Mouse (Mus musculus): Measurements from ENCODE around the gene Clspn. TPM values are rescaled to one million over a fixed set of nuclear protein-coding genes. Genes with fewer than 3 reads are reported as not detected.

Clspn gene
- total and polyA plus RNA-seq, 3 experiments, result 11.1 to 94.0 (median 81.4) TPM

DNA sequence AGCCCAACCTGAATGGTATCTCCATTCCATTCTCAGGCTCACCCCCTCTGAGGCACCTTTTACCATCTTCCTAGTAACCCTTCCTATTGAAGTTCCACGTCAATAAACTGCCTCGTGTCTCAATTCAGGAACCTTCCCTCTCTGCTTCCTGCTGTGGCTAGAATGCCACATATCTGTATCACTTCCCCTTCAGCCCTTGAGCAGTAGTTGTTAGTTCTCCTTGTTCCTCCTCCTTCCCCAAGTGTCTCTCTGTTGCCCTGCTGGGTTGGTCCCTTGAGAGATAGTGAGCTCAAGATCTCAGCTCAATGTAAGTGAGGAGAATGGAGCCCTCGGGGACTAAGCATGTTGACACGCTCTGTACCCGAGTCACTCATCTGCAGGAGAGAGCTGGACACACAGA is 19.9 kb upstream of the Clspn start:
- no peak for DNase-seq (ENCODE audit: low spot score)
- Histone ChIP-seq H3K4me1 (ENCODE audit: insufficient read depth, low read depth, low read length) (peaks cover 5% of the 10 kb centered on the region; the same call in 1 of the 2 replicates), H3K9me3 (replicated peaks) (peaks cover 10% of the 10 kb centered on the region), H3K27me3 (ENCODE audit: insufficient read depth, low read length) (peaks cover 7% of the 10 kb centered on the region), H3K4me3 (ENCODE audit: low read depth, low read length) (no peak overlapping the region), H3K36me3 (replicated peaks) (no peaks in the 10 kb centered on the region)
- TF ChIP-seq GATA2 (IDR thresholded peaks at IDR 0.05; ENCODE audit: borderline replicate concordance, low read depth, low read length) (no peak), GATA1 (IDR thresholded peaks at IDR 0.05; ENCODE audit: borderline replicate concordance, low read length) (no peak), TAL1 (conservative IDR thresholded peaks at IDR 0.05; ENCODE audit: low read depth, low read length) (no peak), CTCF (IDR thresholded peaks at IDR 0.05; ENCODE audit: low read depth, low read length) (no peak), POLR2AphosphoS5 (IDR thresholded peaks at IDR 0.05; ENCODE audit: insufficient replicate concordance, low read depth, low read length) (no peak)
- no peak for ATAC-seq (ENCODE audit: extremely low read depth, insufficient number of reproducible peaks, low FRiP score, poor library complexity, severe bottlenecking)

GRCm38 (mm10) chr4:126540487-126541071 is 16.2 kb upstream of the Clspn start:
- H3K4me3 ChIP-seq (ENCODE audit: low read depth, low read length), result no peak overlapping the region
- DNase-seq (ENCODE audit: low spot score) (no peak), ATAC-seq (ENCODE audit: extremely low read depth, insufficient number of reproducible peaks, low FRiP score, poor library complexity, severe bottlenecking) (no peak)
- H3K9me3 ChIP-seq (replicated peaks), result no peaks in the 10 kb centered on the region
- TF ChIP-seq GATA2 (IDR thresholded peaks at IDR 0.05; ENCODE audit: borderline replicate concordance, low read depth, low read length) (no peak), CTCF (IDR thresholded peaks at IDR 0.05; ENCODE audit: low read depth, low read length) (no peak), GATA1 (IDR thresholded peaks at IDR 0.05; ENCODE audit: borderline replicate concordance, low read length) (no peak), TAL1 (conservative IDR thresholded peaks at IDR 0.05; ENCODE audit: low read depth, low read length) (no peak), POLR2AphosphoS5 (IDR thresholded peaks at IDR 0.05; ENCODE audit: insufficient replicate concordance, low read depth, low read length) (no peak)
- H3K27me3 ChIP-seq (ENCODE audit: insufficient read depth, low read length), result peaks cover 11% of the 10 kb centered on the region
- no peaks in the 10 kb centered on the region for H3K36me3 ChIP-seq (replicated peaks)
- H3K4me1 ChIP-seq (ENCODE audit: insufficient read depth, low read depth, low read length), result peaks cover 9% of the 10 kb centered on the region; the same call in 1 of the 2 replicates

DNA sequence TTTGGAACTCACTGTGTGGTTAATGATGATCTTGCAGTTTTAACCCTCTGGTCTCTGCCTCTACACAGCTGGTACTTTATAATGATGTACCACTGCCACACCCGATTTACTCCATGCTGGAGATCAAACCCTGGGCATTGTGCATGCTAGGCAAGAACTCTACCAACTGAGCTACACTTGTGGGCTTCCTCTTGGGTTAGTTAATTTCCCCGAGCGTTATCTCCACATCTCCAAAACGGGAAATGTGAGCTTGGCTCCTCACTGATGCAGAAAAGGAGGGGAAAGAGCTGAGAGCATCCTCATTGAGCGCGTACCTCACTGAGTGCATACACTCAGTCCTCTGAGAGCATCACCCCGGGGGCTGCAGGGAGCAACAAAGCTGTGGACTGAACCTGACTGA is 13.9 kb upstream of the Clspn start:
- TF ChIP-seq TAL1 (conservative IDR thresholded peaks at IDR 0.05; ENCODE audit: low read depth, low read length) (no peak), GATA1 (IDR thresholded peaks at IDR 0.05; ENCODE audit: borderline replicate concordance, low read length) (no peak), CTCF (IDR thresholded peaks at IDR 0.05; ENCODE audit: low read depth, low read length) (no peak), GATA2 (IDR thresholded peaks at IDR 0.05; ENCODE audit: borderline replicate concordance, low read depth, low read length) (no peak), POLR2AphosphoS5 (IDR thresholded peaks at IDR 0.05; ENCODE audit: insufficient replicate concordance, low read depth, low read length) (no peak)
- H3K4me1 ChIP-seq (ENCODE audit: insufficient read depth, low read depth, low read length), result 0 out of 2 replicates have a peak, but pooled peaks cover 4% of the 10 kb centered on the region
- H3K9me3 ChIP-seq (replicated peaks), result no peaks in the 10 kb centered on the region
- H3K27me3 ChIP-seq (ENCODE audit: insufficient read depth, low read length), result peaks cover 7% of the 10 kb centered on the region; the same call in 1 of the 2 replicates
- ATAC-seq (ENCODE audit: extremely low read depth, insufficient number of reproducible peaks, low FRiP score, poor library complexity, severe bottlenecking), result no peak
- H3K4me3 ChIP-seq (ENCODE audit: low read depth, low read length), result no peak overlapping the region
- DNase-seq (ENCODE audit: low spot score), result no peak
- H3K36me3 ChIP-seq (replicated peaks), result no peaks in the 10 kb centered on the region

DNA sequence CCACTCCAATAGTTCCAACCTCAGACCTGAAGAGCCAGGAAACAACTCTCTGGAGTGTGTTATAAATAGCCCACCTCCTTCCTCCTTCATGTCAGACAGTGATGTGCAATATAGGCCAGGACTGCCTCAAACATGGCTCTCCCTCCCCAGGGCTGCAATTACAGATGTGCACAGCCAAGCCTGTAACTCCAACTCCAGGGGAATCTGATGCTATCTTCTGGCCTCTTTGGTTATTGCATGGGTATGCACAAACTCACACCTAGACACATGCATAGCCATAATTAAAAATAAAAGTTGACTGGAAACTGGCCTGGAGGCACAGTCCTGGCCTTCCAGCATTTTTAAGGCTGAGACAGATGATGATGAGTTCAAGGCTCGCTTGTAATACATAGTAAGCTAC is 11.7 kb upstream of the Clspn start:
- Histone ChIP-seq H3K36me3 (replicated peaks) (no peaks in the 10 kb centered on the region), H3K4me3 (ENCODE audit: low read depth, low read length) (no peak overlapping the region), H3K9me3 (replicated peaks) (no peaks in the 10 kb centered on the region), H3K4me1 (ENCODE audit: insufficient read depth, low read depth, low read length) (0 out of 2 replicates have a peak, but pooled peaks cover 4% of the 10 kb centered on the region), H3K27me3 (ENCODE audit: insufficient read depth, low read length) (peaks cover 7% of the 10 kb centered on the region; the same call in 1 of the 2 replicates)
- DNase-seq (ENCODE audit: low spot score) (no peak), ATAC-seq (ENCODE audit: extremely low read depth, insufficient number of reproducible peaks, low FRiP score, poor library complexity, severe bottlenecking) (no peak)
- no peak for TF ChIP-seq POLR2AphosphoS5 (IDR thresholded peaks at IDR 0.05; ENCODE audit: insufficient replicate concordance, low read depth, low read length)

GRCm38 (mm10) chr4:126545703-126546102 is 11.0 kb upstream of the Clspn start:
- no peak for ATAC-seq (ENCODE audit: extremely low read depth, insufficient number of reproducible peaks, low FRiP score, poor library complexity, severe bottlenecking)
- TF ChIP-seq GATA2 (IDR thresholded peaks at IDR 0.05; ENCODE audit: borderline replicate concordance, low read depth, low read length) (no peak), GATA1 (IDR thresholded peaks at IDR 0.05; ENCODE audit: borderline replicate concordance, low read length) (no peak), CTCF (IDR thresholded peaks at IDR 0.05; ENCODE audit: low read depth, low read length) (no peak), TAL1 (conservative IDR thresholded peaks at IDR 0.05; ENCODE audit: low read depth, low read length) (no peak), POLR2AphosphoS5 (IDR thresholded peaks at IDR 0.05; ENCODE audit: insufficient replicate concordance, low read depth, low read length) (no peak)
- Histone ChIP-seq H3K9me3 (replicated peaks) (no peaks in the 10 kb centered on the region), H3K36me3 (replicated peaks) (no peaks in the 10 kb centered on the region), H3K27me3 (ENCODE audit: insufficient read depth, low read length) (peaks cover 7% of the 10 kb centered on the region; the same call in 1 of the 2 replicates), H3K4me1 (ENCODE audit: insufficient read depth, low read depth, low read length) (0 out of 2 replicates have a peak, but pooled peaks cover 4% of the 10 kb centered on the region), H3K4me3 (ENCODE audit: low read depth, low read length) (no peak overlapping the region)
- DNase-seq (ENCODE audit: low spot score), result no peak

DNA sequence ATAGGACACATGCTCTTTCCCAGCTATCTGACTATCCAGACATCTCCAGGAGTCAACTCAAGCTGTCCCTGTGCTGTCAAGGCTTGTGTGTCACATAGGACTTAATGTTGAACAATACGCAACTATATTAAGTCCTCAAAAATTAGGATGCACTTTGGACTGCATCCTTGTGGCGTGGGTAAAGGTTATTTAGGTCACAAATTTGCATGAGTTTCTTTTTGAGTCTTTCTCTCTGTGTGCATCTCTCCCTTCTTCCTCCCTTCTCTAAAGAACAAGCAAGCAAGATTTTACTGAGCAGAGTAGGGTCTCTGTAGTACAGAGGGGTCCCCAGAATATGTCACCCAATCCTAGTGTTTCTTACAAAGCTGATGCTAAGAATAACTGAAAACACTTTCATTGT is 10.6 kb upstream of the Clspn start:
- TF ChIP-seq CTCF (IDR thresholded peaks at IDR 0.05; ENCODE audit: low read depth, low read length), result no peak
- TF ChIP-seq TAL1 (conservative IDR thresholded peaks at IDR 0.05; ENCODE audit: low read depth, low read length), result no peak
- no peak for TF ChIP-seq GATA2 (IDR thresholded peaks at IDR 0.05; ENCODE audit: borderline replicate concordance, low read depth, low read length)
- TF ChIP-seq GATA1 (IDR thresholded peaks at IDR 0.05; ENCODE audit: borderline replicate concordance, low read length), result no peak
- H3K27me3 ChIP-seq (ENCODE audit: insufficient read depth, low read length), result peaks cover 10% of the 10 kb centered on the region; the same call in 1 of the 2 replicates
- no peaks in the 10 kb centered on the region for H3K9me3 ChIP-seq (replicated peaks)
- no peaks in the 10 kb centered on the region for H3K36me3 ChIP-seq (replicated peaks)
- 0 out of 2 replicates have a peak, but pooled peaks cover 4% of the 10 kb centered on the region for H3K4me1 ChIP-seq (ENCODE audit: insufficient read depth, low read depth, low read length)
- ATAC-seq (ENCODE audit: extremely low read depth, insufficient number of reproducible peaks, low FRiP score, poor library complexity, severe bottlenecking), result no peak
- no peak for DNase-seq (ENCODE audit: low spot score)
- H3K4me3 ChIP-seq (ENCODE audit: low read depth, low read length), result no peak overlapping the region

Data from G1E (cell line).